Mouse (Mus musculus) cerebellum, adult 18-20 months (tissue): Measurements from ENCODE around the gene Idh1.
"Not testable (repeated sequence)": the region's sequence is repeated elsewhere in the genome, so short reads cannot be mapped to it uniquely, and the experiment has no call there.

Source experiments
- DNase-seq, 2 experiments: peaks; one replicate each; pipeline ENCODE4 v3.0.0; 2021

The Idh1 gene

DNA sequence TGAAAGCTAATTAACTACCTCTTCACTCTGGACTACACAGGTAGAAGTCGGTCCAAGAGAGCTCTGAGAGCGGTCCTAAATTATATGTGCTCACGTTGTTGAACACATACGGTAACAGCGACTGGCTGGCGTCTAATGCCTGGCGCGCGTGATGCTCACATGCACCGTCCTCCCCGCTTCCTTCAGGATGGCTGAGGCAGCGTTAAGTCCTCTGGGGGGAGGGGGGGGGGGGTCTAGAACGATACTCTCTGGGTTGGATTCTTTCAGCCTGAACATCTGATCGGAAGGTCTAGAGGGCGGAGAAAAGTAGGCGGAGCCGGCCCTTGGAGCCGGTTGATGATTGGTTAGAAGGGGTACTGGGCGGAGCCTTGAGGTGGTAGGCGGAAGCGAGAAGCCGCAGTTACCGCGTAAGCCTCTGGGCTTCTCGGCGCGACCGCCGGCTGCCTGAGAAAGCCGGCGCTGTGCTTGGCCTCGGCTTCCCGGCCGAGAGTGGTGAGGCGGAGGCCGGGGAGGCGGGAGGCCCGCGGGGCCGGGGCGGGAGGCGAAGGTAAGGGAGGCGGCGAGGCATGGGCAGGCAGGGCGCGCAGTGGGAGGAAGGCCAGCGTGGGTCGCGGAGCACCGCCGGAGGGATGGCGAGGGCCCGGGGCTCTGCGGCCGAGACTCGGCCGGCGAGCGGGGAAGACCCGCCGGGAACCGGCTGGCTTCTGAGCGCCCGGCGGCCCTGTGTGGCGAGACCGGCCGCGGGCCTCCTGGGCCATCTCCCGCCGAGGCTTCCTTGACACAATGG lies at the start of gene Idh1, which contains the start of gene Pikfyve:
Idh1 (minus strand) TSS at position 214 of the 787 bp plus-strand sequence.
Pikfyve (plus strand) TSS at position 397 of the 787 bp plus-strand sequence.
- peak; percentile 96 to 97 for DNase-seq

DNA sequence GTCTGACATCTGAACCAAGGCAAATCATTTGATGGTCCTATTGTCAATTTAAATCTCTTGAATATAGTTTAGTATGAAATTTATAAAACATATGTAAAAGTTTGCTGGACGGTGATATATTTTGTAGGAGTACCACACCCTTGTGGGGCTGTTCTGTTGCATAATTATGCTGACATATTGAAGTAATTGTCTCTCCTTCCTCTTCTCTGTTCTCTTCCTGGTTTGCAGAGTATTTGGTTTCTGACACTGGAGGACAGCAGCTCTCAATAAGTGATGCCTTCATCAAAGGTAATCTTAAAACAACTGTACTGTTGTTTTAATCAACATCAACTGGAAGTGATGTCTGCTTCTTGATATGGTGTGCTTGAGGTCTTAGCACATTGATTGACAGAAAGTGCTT lies 44.3 kb upstream of the Idh1 start:
- no peak for DNase-seq

DNA sequence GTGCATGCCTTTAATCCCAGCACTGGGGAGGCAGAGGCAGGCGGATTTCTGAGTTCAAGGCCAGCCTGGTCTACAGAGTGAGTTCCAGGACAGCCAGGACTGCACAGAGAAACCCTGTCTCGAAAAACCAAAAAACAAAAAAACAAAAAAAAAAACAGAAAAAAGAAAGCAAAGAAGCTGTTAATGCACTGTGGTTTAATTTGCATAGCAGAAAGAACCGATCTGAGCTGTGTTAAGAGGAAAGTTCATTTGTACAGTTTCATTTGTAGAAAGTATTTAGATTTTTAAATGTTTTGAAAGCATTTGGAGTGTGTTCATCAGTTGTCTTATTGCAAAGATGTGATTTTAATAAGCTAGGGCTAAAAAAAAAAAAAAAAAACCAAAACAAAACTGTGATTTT lies 43.5 kb upstream of the Idh1 start:
- DNase-seq = not testable (repeated sequence)

DNA sequence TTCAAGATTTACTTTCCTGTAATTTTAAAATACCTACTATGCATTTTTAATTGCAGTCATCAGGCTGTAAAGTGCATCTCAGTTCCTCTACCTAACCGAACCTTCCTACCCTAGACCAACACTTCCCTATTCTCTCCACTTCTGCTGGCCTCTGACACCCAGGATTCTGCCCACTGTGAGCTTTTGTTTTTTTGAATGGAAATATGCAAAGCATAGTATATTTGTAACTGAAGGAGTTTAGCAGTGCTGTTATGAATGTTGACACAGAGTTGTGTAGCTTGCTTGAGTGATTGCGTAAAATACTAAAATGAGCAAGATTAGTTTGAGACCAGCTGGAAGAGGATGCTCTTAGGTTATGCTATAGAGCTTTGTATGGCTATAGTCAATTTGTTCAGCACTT lies 41.4 kb upstream of the Idh1 start:
- no peak for DNase-seq

DNA sequence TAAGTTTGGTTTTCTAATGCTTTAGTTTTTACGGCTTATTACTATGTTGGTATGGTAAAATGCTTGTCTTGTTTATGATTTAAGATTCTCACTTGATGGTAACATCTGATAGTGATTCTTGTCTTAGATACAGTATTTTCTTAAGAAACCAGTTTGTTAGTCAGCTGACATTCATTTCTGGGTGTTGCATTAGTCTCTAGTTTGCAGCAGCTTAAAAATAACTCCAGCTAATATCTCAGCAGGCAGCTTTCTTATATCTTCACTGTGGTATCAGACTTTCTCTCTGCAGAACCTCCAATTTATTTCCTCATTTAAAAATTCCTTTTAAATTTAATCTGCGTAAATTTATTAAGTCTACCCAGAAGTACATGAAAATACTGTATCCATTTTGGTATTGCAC lies 37.4 kb upstream of the Idh1 start:
- DNase-seq = no peak

DNA sequence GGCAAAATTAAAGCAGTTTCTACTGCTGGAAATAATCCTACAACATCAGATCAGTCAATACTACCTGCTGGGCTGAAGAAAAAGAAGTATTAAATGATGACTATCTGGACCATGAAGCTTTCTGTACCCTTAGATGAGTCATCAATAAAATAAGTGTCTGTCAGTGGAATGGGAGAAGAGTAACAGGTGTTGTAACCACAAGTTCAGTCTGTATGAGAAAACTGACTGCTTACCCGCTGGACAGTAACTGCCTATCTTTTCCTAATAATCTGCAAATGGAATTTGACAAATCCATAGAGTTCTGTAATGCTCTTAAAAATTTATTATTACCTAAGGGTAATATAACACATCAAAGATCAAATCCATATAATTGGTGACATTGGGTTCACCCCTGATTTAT lies 31.7 kb upstream of the Idh1 start:
- DNase-seq = no peak

DNA sequence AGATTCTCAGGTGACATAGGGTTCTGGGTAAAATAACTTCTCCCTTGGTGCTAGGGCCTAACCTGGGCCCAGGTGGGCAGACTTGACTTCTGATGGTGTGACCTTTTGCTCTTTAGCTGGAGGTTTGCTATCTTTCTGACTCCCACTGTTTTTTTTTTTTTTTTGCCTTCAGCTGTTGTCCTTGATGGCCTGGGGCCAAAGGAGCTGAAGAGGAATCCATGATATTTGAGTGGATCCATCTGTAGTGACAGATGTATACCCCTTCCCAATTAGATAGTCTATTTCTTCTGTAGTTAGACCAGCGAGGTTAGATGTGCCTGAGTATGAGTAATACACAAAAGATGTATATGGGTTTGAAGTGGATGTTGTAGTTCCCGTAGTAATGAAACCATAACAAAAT lies 31.3 kb upstream of the Idh1 start:
- no peak for DNase-seq

DNA sequence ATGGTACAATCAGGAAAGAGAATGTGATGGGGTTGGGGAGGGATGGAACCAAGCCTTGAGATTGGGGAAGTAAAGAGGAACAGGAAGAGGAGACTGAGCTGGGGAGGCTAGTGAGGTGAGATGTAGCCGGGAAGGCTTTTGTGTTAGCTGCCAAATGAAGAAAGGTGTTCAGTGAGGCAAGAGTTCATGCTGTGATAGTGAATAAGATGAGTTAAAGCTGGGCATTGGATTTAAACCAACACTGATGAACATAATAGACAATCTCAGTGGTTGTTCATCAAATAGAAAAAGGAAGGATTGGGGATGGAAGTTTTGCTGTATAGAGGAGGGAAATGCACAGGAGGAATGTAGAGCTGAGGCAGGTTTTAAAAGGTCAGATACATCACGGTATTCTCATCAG lies 26.9 kb upstream of the Idh1 start:
- peak in 1 of 2 experiments; percentile 7 for DNase-seq

DNA sequence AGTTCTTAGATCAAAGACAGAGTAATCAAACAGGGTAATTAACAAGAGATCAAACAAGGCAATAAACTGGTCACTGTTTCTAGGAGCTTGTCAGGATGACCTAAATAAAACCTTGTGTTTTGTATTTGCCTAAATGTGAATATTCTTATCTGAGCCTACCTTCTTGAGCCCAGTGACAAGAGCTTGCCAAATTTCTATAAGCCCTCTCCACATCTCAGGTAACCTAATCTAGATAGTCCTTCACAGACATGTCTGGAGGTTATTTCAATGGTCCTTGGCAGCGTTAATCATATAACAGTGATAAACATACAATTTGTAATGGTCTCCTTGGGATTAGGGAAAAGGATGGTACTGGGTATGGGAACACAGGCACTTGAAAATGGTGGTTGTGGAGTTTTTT lies 18.0 kb upstream of the Idh1 start:
- no peak for DNase-seq

DNA sequence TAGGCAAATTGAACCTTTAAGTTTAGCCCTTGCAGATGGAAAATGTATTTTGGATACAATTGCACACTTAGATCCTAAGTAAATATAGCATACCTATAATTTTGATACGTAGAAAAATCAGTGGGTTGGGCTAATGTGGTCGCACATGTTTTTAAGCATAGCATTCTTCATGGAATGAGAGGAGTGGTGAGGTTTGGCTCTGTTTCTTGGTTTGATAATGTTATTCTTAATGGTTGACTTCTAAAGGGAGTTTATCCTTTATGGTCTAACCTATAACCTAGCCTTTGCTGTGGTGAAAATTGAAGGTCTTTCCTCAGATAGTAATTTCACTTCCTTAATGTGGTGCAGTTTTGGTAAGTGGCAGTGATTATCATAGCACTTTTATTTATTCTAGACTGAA lies 12.6 kb upstream of the Idh1 start:
- DNase-seq = no peak

DNA sequence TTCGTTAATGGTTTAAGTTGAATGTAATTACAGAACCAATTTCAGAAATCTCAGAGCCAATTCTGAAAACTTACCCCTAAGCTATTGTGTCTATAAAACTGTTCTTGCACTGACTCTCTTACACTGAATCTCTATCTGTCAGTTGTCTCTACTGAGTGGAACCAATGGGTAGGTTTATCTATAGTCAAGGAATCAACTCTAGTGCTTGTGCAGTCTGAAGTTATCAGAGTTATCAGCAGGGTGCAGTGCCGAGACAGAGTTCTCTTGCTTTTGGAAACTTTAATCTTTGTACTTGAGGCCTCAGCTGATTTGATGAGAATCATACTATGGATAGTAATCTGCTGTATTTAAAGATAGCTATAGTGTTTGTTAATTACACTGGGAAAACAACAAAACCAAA lies 12.1 kb upstream of the Idh1 start:
- DNase-seq = no peak

DNA sequence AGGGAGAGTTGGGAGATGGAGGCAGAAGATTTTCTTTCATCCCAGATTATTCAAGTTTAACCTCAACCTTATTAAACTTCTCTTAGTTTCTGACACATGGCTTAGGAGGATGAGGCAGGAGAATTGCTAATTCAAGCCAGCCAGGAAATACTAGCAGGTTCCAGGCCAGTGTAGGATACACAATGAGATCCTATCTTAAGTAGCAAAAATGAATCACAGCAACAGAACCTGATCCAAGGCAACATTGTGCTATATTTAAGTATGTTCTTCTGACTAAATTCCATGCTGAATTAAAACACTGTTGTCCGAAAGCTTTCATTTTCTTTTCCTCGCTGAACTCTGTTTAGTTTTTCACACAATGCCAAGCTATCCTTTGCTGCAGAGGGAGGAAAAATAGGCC lies 6.9 kb upstream of the Idh1 start:
- no peak for DNase-seq

DNA sequence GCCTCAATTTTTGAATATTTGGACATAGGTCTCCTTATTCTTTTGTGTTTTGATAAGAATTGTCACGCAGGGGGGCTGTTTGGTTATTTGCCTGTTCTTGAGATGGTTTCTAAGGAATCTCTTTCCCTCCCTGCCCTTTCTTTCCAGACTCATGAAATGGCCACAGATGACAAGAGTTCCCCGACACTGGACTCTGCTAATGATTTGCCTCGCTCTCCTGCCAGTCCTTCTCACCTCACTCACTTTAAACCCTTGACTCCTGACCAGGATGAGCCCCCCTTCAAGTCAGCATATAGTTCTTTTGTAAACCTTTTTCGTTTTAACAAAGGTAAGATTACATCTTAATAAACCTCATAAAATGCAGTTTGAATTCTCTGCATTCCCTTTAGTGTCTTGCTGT lies 3.9 kb upstream of the Idh1 start:
- DNase-seq = no peak

DNA sequence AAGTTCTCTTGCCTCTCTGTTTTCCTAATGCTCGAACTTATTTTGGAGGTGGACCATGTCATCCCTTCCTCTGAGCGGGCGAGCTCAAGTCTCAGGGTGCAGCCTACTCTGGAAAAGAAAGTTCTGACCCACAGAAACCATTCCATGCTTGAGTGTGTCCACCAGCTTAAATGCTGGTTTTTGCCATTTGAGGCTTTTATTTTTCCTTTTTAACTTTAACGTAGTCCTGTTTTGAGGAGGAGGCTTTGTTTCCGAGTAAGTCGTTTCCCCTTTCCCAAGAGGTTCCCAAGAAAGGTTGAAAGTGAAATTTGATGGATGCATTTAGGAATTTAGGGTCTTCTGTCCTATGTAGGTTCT lies 752 bp upstream of the Idh1 start:
- no peak for DNase-seq

DNA sequence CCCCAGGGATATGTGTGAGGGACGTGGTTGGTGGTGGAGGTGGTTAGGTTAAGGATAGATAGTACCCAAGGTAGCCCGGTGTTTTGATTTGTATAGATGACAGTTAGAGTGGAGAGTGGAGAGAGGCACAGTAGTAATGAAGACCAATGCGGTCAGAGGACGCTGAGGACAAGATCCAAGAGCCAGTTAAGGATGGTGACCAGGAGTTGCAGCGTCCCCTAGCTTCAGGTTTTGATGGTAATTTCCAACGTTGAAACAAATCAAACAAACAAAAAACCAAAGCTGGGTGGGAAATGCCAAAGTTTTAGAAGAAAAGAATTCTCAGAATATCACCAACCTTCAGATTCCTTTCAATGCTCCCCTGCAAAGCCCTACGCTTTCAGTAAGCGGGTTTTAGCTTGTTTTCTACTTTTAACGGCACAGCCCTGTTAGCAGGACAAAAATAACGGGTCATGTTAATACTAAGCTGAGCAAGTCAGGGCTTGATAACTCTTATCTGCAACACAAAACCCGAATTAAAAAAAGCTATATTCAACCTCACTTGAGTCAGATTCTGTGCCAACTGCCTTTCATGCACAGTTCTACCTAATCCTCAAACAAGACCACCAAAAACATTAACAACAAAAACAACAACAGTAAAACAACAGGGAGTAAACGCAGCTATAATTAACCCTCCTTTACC lies 635 bp downstream of the Idh1 start:
- peak; percentile 21 to 34 for DNase-seq

DNA sequence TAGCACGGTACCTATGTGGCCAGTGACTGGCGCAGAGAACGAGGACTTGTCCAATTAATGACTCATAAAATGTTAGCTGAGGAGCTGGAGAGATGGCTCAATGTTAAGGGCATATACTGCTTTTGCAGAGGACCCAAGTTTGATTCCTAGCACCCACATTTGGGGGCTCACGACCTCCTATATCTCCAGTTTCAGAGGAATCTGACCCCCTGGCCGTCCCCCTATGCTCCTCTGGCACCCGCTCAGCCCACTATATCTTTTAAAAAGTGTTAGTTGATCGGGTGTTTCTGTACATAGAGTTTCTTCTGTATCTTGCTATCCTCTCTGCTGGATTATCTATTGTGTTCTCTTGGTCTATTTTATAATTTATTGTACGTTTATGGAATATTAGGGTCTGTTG lies 1.3 kb downstream of the Idh1 start:
- DNase-seq = peak; percentile 10 to 13

DNA sequence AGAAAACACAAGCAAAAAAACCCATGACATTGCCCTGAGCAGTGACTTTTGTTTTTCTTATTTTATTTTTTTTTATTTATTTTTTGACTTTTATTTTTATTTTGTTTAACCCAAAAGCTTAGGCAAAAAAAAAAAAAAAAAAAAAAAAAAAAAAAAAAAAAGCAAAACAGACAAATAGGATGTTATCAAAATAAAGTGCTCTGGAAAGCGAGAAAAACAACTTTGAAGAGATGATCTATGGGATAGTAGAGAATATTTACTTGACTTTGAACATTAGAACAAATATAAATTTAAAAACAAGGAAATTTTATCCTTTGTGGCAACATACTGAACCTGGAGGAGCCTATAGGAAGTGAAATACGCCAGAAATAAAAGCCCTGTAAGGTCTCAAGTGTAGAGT lies 2.3 kb downstream of the Idh1 start:
- no peak for DNase-seq

DNA sequence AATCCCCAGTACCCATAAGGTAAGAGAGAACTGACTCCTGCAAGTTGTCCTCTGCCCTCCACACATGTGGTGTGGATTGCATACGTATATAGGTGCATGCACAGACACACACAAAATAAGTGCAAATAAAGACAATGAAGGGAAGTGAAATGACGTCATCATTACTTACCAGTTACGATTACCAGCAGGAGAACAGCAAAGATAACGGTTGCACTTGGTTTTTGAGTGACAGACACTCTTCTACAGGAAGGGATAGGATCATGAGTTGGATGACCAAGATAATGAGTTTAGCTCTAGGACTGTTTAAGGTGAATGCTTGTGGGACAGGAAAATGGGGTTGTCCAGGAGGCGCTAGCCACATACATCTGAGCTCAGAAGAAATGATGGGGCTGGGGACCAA lies 4.8 kb downstream of the Idh1 start:
- DNase-seq = no peak

DNA sequence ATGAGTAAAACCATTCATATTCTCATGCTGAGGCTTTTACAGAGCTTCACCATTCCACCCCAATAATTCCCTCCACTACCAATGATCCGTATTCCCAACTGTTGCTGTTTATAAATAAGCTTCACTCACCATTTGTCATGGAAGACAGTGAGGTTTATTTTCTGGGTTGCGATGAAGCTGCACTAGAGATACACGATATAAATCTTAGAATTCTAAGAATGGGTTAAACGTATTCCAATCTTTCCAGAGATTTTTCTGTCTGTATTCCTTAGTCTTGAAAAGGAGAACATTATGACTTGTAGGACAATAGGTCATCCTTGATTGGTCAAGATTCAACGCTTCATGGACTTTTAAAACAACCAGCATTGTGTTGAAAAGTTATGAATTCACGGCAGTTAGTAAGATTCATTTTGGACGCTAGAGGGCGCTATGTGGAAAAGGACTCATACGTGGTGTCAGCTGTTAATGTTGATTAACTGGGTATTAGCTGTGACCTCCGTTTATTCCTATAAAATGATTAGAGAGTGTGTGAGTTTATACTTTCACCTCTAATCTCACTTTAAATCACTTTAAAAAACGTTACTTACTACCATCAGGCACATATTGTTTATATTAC lies 6.6 kb downstream of the Idh1 start:
- DNase-seq = peak; percentile 65 to 73

DNA sequence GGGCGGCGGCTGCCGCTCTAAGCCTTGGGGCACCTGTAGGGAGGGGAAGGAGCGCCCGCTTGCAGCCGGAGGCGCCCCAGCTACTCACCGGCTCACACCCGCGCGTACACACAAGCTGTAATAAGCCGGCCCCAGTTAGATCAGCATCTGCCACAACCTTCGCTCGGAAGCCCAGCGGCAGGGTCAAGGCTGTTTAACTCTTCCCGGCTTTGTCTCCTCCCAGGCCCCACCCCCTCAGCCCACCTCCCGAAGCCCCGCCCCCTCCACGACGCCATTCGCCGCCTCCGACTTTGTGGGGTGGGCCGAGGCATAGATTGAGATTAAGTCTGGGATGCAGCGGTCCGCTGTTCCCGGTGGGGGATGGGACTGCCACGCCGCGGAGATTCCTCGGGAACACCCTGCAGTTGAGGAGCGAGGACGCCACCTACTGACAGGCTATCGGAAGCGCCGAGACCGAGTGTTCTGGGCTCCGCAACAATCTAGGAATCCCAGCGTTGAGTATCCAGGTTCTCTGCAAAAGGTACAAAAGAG lies 7.3 kb downstream of the Idh1 start:
- DNase-seq = peak; percentile 96 to 97

DNA sequence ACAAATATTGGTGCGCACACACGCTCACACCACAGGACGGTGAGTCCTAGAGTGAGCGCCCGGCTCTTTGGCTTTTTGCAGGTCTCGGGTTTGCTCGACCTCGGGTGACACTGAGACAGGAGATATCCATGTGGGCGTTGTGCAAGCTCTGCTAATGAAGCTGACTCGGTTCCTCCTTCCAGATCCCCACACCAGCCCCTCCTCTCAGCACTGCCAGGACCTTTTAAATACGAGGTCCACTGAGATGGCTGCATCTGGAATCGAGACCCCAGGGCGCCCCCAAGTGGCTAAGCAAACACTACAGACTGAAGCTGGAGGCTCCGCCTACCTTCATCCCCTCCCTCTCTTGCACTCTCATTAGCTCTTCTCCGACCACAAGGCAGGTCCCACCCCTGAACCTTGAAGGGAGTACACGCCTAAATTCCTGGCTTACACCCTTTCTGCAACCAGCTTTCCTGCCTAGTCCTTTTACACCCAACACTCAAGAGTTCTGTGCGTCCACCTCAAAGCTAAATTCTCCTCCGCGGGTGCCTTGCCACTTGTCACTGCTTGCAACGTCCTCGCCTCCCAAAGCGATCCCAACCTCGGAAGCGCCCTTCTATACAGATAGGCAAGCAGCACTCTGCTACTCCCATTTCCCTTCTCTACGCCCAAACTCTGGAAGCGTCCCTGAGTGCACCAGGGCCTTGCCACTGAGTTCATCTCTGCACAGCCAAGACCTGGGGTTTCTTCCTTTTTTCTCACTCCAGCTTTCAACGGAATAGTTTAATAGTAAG lies 8.0 kb downstream of the Idh1 start:
- DNase-seq = peak; percentile 88 to 89

DNA sequence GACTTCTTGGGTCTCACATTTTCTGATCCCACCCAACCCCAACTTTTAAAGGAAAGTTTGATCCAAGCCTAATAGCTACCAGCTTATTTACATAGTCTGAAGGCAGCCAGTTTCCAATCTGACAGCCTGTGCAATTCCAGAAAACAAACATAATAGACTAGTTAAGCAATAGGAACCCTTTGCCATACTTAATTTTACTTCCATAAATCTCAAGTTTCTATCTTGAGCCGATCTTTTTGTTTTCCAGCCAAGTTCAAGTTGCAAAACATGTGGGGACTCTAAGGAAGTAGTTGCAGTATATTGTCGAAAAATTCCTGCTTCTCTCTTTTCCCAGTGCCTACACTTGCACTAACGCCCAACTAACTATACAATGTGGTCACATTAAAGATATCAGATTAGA lies 8.8 kb downstream of the Idh1 start:
- DNase-seq = no peak

DNA sequence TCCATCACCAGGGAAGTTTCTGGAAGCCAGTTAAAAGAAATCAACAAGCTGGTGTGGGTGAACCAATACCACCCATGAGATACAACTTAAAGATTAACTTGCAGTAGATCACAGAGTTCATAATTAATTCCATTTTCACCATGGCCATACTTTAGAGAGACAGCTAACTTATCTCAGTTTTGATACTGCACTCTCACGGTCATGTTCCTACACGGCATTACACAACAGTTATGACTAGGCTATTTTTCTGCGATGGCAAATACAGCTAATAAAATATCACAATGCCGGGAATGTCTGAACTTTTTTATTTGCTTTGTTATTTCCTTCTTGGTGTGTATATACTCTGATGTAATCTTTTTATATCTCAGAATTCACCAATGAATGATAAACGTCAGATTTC lies 9.4 kb downstream of the Idh1 start:
- no peak for DNase-seq
